Mouse (Mus musculus) CH12.LX (cell line): ENCODE results near the gene Il34. TPM values are rescaled to one million over a fixed set of nuclear protein-coding genes. Genes with fewer than 3 reads are reported as not detected.

Experiments
- DNase-seq: peaks from one replicate; pipeline ENCODE4 v3.0.0-alpha.2; 2013; ENCODE audit errors: extremely low read depth
- H3K27ac ChIP-seq: 2 replicates; pipeline ENCODE4 v1.5.1; 2012; ENCODE audit warnings: low read depth, mild to moderate bottlenecking, control low read depth, moderate library complexity; ENCODE audit not compliant: insufficient read depth
- H3K27me3 ChIP-seq: replicated peaks from 2 replicates; pipeline ENCODE3; 2012; ENCODE audit warnings: inconsistent platforms
- H3K36me3 ChIP-seq, 2 experiments: replicated peaks in 1 of 2; 2 replicates each; pipeline versions ENCODE3 to v1.6.1; 2012; ENCODE audit warnings: inconsistent platforms in 1 of 2, low read length in 1 of 2, mild to moderate bottlenecking in 1 of 2, mixed read lengths in 1 of 2, moderate library complexity in 1 of 2; ENCODE audit not compliant: control insufficient read depth in 1 of 2, insufficient read depth in 1 of 2
- H3K4me1 ChIP-seq, 2 experiments: 2 replicates each; pipeline ENCODE4 v1.6.1; 2012; ENCODE audit warnings: inconsistent platforms in 1 of 2, moderate library complexity in 1 of 2; ENCODE audit not compliant: insufficient read depth in 2 of 2, control insufficient read depth in 1 of 2
- H3K4me2 ChIP-seq: 2 replicates; pipeline ENCODE4 v1.6.1; 2012; ENCODE audit warnings: low read depth, mild to moderate bottlenecking, control low read depth; ENCODE audit not compliant: poor library complexity, insufficient read depth, severe bottlenecking
- H3K4me3 ChIP-seq, 3 experiments: fragments of 150-350 bp in 1 of 3; sonication (generic) in 1 of 3; replicated peaks in 1 of 3; 2 replicates each; pipeline versions ENCODE3 to v1.5.1; 2011 to 2012; ENCODE audit warnings: low read depth in 2 of 3, low read length in 2 of 3, mild to moderate bottlenecking in 2 of 3, moderate library complexity in 2 of 3, control low read depth in 1 of 3, improper control_type of control experiment in 1 of 3, inconsistent platforms in 1 of 3, mixed read lengths in 1 of 3; ENCODE audit not compliant: poor library complexity in 1 of 3
- H3K79me2 ChIP-seq: replicated peaks from 2 replicates; pipeline ENCODE4 v1.6.1; 2012; ENCODE audit warnings: mild to moderate bottlenecking, moderate library complexity; ENCODE audit not compliant: control insufficient read depth, poor library complexity, insufficient read depth, severe bottlenecking; ENCODE audit errors: extremely low read depth
- H3K9ac ChIP-seq: 2 replicates; pipeline ENCODE4 v1.6.1; 2012; ENCODE audit warnings: low read depth, mild to moderate bottlenecking, control low read depth, moderate library complexity; ENCODE audit not compliant: insufficient read depth
- H3K9me3 ChIP-seq: replicated peaks from 2 replicates; pipeline ENCODE3; 2012; ENCODE audit warnings: low read length, inconsistent platforms, mixed read lengths
- CHD2 ChIP-seq: IDR thresholded peaks from 2 replicates; pipeline ENCODE4 v1.6.1; 2011; ENCODE audit warnings: low read length, improper control_type of control experiment
- ELF1 ChIP-seq: IDR thresholded peaks from 2 replicates; pipeline ENCODE4 v1.6.1; 2014; ENCODE audit warnings: low read depth, mild to moderate bottlenecking, inconsistent platforms, low read length, improper control_type of control experiment
- IRF4 ChIP-seq: IDR thresholded peaks from 2 replicates; pipeline ENCODE4 v1.6.1; 2014; ENCODE audit warnings: low read depth, mild to moderate bottlenecking, inconsistent platforms, low read length, improper control_type of control experiment
- KAT2A ChIP-seq: IDR thresholded peaks from 2 replicates; pipeline ENCODE4 v1.6.1; 2012; ENCODE audit warnings: low read length, improper control_type of control experiment, inconsistent platforms; ENCODE audit not compliant: insufficient replicate concordance
- NRF1 ChIP-seq: IDR thresholded peaks from 2 replicates; pipeline ENCODE4 v1.6.1; 2014; ENCODE audit warnings: low read depth, mild to moderate bottlenecking, inconsistent platforms, low read length, improper control_type of control experiment, moderate library complexity
- POLR2AphosphoS2 ChIP-seq: IDR thresholded peaks from 2 replicates; pipeline ENCODE4 v1.6.1; 2011; ENCODE audit warnings: low read depth, low read length, improper control_type of control experiment
- SMC3 ChIP-seq: IDR thresholded peaks from 2 replicates; pipeline ENCODE4 v1.6.1; 2011; ENCODE audit warnings: low read depth, low read length, improper control_type of control experiment
- TCF12 ChIP-seq: IDR thresholded peaks from 2 replicates; pipeline ENCODE4 v1.6.1; 2014; ENCODE audit warnings: low read depth, mild to moderate bottlenecking, inconsistent platforms, low read length, improper control_type of control experiment
- UBTF ChIP-seq: IDR thresholded peaks from 2 replicates; pipeline ENCODE4 v1.6.1; 2012; ENCODE audit warnings: low read depth, mild to moderate bottlenecking, inconsistent platforms, low read length, improper control_type of control experiment, moderate library complexity
- ZC3H11A ChIP-seq: IDR thresholded peaks from 2 replicates; pipeline ENCODE4 v1.6.1; 2012; ENCODE audit warnings: low read depth, mild to moderate bottlenecking, inconsistent platforms, low read length, improper control_type of control experiment
- ZKSCAN1 ChIP-seq: IDR thresholded peaks from 2 replicates; pipeline ENCODE4 v1.6.1; 2012; ENCODE audit warnings: low read depth, inconsistent platforms, low read length, improper control_type of control experiment, borderline replicate concordance
- ZNF384 ChIP-seq: IDR thresholded peaks from 2 replicates; pipeline ENCODE4 v1.6.1; 2012; ENCODE audit warnings: low read depth, low read length, improper control_type of control experiment, inconsistent platforms
- dilution Hi-C: fragments of 300-500 bp; cut with MboI; formaldehyde crosslinking; loops from 2 replicates; pipeline ENCODE4 v1.14.3; 2020; ENCODE audit warnings: low sequenced_read_pairs; ENCODE audit not compliant: extremely low pct_unique_long_range_greater_than_20kb, extremely low pct_ligation_motif_present
- in situ Hi-C: fragments of 300-500 bp; cut with MboI; formaldehyde crosslinking; loops from 3 replicates; pipeline ENCODE4 v1.14.3; 2019; ENCODE audit warnings: low sequenced_read_pairs, low pct_ligation_motif_present, low pct_unique_long_range_greater_than_20kb, mixed read lengths
- polyA plus RNA-seq: library from polyadenylated mRNA; unstranded; fragments of >175 nt; gene quantifications from 2 replicates; pipeline ENCODE4 v1.2.1, GENCODE M21; 2012; ENCODE audit warnings: low read depth; ENCODE audit not compliant: insufficient read length
- total RNA-seq, 2 experiments: library from RNA; depleted of rRNA; stranded (reverse); fragments of 300-350 nt in 1 of 2; fragments of >200 nt in 1 of 2; gene quantifications; 2 replicates each; pipeline ENCODE4 v1.2.3; 2012 to 2014

The Il34 gene
- total and polyA plus RNA-seq, 3 experiments: 0.21 TPM; not detected in 2

- Histone ChIP-seq H3K9ac (no peak overlapping the region), H3K36me3 (peaks cover 16 to 89% of the 10 kb centered on the region in 2 experiments), H3K27me3 (no peaks in the 10 kb centered on the region), H3K4me2 (no peak overlapping the region), H3K4me1 (peaks cover 3 to 48% of the 10 kb centered on the region in 2 experiments), H3K4me3 (peak overlapping the region in 1 of 3 experiments; percentile 12), H3K79me2 (no peaks in the 10 kb centered on the region), H3K27ac (no peak overlapping the region), H3K9me3 (no peaks in the 10 kb centered on the region)
- dilution Hi-C loops: no loop called here
- in situ Hi-C loops: no loop called here
- peak; percentile 57 for DNase-seq
- peak; percentile 45; the same call in 1 of the 2 replicates for TF ChIP-seq ELF1
- TF ChIP-seq POLR2AphosphoS2: no peak
- TF ChIP-seq UBTF: no peak
These were observed 102.2 kb downstream of the Il34 start for GRCm38 (mm10) chr8:110703460-110704061.

DNA sequence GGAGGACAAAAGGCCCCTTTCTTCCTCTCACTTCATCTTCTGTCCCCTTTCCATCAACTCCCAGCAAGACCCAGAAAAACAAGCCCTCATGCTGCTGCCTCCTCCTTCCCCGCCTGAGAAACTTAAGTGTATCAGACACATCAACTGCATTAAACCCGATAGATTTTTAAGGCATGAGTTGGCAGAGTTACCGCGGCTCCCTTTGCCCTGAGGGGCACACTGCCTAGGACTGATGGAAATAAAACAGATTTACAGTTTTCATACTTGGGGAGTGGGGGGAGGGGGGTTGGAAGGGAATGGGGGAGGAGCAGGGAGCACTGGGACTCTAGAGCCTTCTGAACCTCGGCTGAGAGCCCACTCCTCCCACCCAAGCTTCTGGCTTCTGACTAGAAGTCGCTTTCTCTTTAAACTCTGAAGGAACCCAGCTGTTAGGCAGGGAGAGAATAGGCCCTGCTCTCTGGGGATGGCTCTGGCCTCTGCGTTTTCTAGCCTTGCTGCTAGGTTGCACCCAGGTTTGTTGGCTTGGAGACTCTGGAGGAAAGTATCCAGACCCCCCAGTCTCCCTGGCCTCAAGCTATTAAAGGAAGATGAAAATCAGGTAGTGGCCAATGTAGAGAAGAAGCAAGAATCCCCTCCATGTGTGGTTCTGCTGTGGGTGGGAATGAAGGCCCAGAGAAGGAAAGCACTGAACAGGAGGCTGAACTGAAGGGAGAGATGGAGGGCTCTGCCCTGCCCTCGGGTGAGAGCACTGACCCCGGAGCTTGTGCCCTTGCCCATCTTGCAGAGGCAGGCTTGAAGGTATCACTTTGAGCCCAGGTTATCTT lies 102.9 kb downstream of the Il34 start:
- peaks cover 15 to 88% of the 10 kb centered on the region in 2 experiments for H3K36me3 ChIP-seq
- H3K4me1 ChIP-seq: peaks cover 3 to 48% of the 10 kb centered on the region in 2 experiments
- no peak overlapping the region for H3K4me3 ChIP-seq
- H3K27me3 ChIP-seq: no peaks in the 10 kb centered on the region
- no peaks in the 10 kb centered on the region for H3K79me2 ChIP-seq
- H3K9me3 ChIP-seq: no peaks in the 10 kb centered on the region
- no peak for DNase-seq
- dilution Hi-C loops: no loop called here
- TF ChIP-seq IRF4: no peak
- TF ChIP-seq ZKSCAN1: no peak
- TF ChIP-seq ZNF384: no peak
- TF ChIP-seq CHD2: no peak
- no peak for TF ChIP-seq NRF1
- no peak overlapping the region for H3K4me2 ChIP-seq
- no peak overlapping the region for H3K27ac ChIP-seq
- no peak overlapping the region for H3K9ac ChIP-seq
- in situ Hi-C loops: no loop called here

DNA sequence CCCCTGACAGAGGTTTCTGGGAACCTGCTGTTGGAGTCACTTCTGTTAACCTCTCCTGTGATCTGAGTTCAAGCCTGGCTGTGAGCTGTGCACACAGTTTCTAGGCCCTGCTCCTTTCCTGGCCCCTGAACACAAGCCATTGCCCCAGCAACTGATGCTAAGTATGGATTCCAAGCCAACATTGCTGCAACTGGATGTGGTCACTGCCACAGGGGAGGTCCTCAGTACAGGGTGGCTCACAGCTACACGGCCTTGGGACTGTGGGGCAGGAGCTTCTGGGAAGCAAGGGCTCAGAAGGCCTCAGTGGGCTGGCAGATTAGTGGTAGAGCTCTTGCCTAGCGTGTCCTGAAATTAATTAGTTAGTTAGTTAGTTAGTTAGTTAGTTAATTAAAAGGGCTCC lies 105.2 kb downstream of the Il34 start:
- TF ChIP-seq TCF12 (no peak), SMC3 (no peak), KAT2A (no peak), ZC3H11A (no peak), POLR2AphosphoS2 (no peak), NRF1 (no peak)
- Histone ChIP-seq H3K27ac (no peak overlapping the region), H3K79me2 (no peaks in the 10 kb centered on the region), H3K27me3 (no peaks in the 10 kb centered on the region), H3K9ac (no peak overlapping the region), H3K4me2 (no peak overlapping the region), H3K4me1 (peaks cover 3 to 48% of the 10 kb centered on the region in 2 experiments), H3K9me3 (no peaks in the 10 kb centered on the region), H3K4me3 (no peak overlapping the region), H3K36me3 (peaks cover 28 to 89% of the 10 kb centered on the region in 2 experiments)
- DNase-seq: no peak
- dilution Hi-C loops: no loop called here
- in situ Hi-C loops: no loop called here
